Mouse (Mus musculus) limb, embryonic 12.5 days (tissue): ENCODE measurements around the gene Spata22. TPM values are rescaled to one million over a fixed set of nuclear protein-coding genes. Genes with fewer than 3 reads are reported as not detected.
"Not testable (repeated sequence)": the region's sequence is repeated elsewhere in the genome, so short reads cannot be mapped to it uniquely, and the experiment has no call there.

Experiments used
- ATAC-seq: fragments of 200-750 bp; cut with Nextera tagmentation; 2 replicates; pipeline ENCODE4 v1.8.0; 2017; ENCODE audit warnings: low read depth, moderate TSS enrichment; ENCODE audit not compliant: insufficient number of reproducible peaks, insufficient read depth, low FRiP score, low TSS enrichment
- H3K27ac ChIP-seq: fragments of 300-500 bp; sonication (generic); 2 replicates; pipeline ENCODE4 v1.5.1; 2016; ENCODE audit warnings: mild to moderate bottlenecking, moderate library complexity
- H3K27me3 ChIP-seq: fragments of 300-500 bp; sonication (generic); 2 replicates; pipeline ENCODE4 v1.6.1; 2016; ENCODE audit warnings: mild to moderate bottlenecking, moderate library complexity
- H3K36me3 ChIP-seq: fragments of 300-500 bp; sonication (generic); 2 replicates; pipeline ENCODE4 v1.6.1; 2016; ENCODE audit warnings: mild to moderate bottlenecking, moderate library complexity
- H3K4me1 ChIP-seq: fragments of 300-500 bp; sonication (generic); replicated peaks from 2 replicates; pipeline ENCODE4 v1.6.1; 2016
- H3K4me2 ChIP-seq: fragments of 300-500 bp; sonication (generic); 2 replicates; pipeline ENCODE4 v1.6.1; 2016; ENCODE audit warnings: mild to moderate bottlenecking, moderate library complexity
- H3K4me3 ChIP-seq: fragments of 300-500 bp; sonication (generic); replicated peaks from 2 replicates; pipeline ENCODE4 v1.5.1; 2016; ENCODE audit warnings: mild to moderate bottlenecking
- H3K9ac ChIP-seq: fragments of 300-500 bp; sonication (generic); replicated peaks from 2 replicates; pipeline ENCODE4 v1.6.1; 2016; ENCODE audit warnings: mild to moderate bottlenecking, moderate library complexity
- H3K9me3 ChIP-seq: fragments of 300-500 bp; sonication (generic); 2 replicates; pipeline ENCODE4 v1.6.1; 2016; ENCODE audit warnings: mild to moderate bottlenecking, moderate library complexity
- WGBS: fragments of 180-500 bp; shearing (Covaris S2); methylation state at CpG from one replicate; pipeline ENCODE4 v1.1.7; 2016; 5-methylcytosine and 5-hydroxymethylcytosine counted together
- polyA plus RNA-seq: library from polyadenylated mRNA; unstranded; fragments of >200 nt; fragmentation: Nextera tagmentation; extraction: Ambion mirVana; gene quantifications from 2 replicates; pipeline ENCODE4 v1.2.1, GENCODE M21; 2016

The Spata22 gene
- polyA plus RNA-seq = not detected in 2 replicates

DNA sequence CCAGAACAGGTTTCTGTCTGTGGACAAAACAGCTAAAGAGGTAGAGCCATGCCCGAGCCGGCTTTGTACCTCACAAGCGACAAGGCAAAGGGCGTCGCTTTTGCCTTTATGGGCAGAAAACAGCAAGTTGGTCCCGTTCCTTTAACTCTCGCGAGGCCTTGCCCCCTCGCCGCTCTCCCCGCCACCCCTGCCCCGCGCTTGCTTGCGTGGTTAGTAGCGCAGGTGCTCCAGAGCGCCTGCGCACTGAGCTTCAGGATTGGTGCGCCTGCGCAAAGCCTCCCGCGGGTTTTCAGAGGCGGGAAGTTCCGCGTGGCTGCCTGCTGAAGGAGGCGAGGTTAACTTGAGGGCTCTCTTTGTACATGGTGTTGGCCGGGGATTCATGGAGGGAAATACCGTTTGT, at the start of gene Spata22, which contains the start of the genes Aspa and Gm49340:
Gene Spata22, plus strand, starts transcription at position 300 of the 400 bp plus-strand sequence.
Gene Aspa, minus strand, starts transcription at position 155 of the 400 bp plus-strand sequence.
Gene Gm49340, plus strand, starts transcription at position 300 of the 400 bp plus-strand sequence.
- Histone ChIP-seq H3K36me3 (no peaks in the 10 kb centered on the region), H3K4me2 (no peak within 1 kb of the TSS), H3K4me3 (no peak within 1 kb of the TSS), H3K27ac (no peak within 1 kb of the TSS), H3K4me1 (no peaks in the 10 kb centered on the region), H3K9ac (no peak within 1 kb of the TSS), H3K9me3 (no peaks in the 10 kb centered on the region), H3K27me3 (no peaks in the 10 kb centered on the region)
- 79% methylated on average over 27 of the region's 27 CpGs for WGBS
- ATAC-seq = no peak

DNA sequence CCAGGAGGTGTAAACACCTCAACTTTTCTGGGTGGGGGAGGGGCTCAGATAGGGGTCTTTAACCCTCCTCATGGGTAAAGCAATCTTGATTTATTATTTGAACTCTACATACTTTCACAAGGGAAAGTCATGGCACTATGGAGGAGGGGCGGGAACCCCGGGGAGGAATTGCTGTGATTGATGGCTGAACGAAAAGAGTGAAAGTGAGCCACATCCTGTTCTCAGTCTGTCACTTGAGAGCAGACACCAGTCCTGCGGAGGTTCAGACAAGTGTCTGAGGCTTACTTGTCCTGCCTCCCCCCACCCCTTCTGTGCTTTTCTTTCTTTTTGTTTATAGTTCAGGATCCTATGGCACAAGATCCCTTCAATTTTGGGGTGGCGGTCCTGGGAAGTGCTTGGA, 48.8 kb upstream of the Spata22 start:
- 39% methylated on average over 5 of the region's 5 CpGs for WGBS
- peaks cover 29% of the 10 kb centered on the region for H3K4me1 ChIP-seq
- no peaks in the 10 kb centered on the region for H3K27me3 ChIP-seq
- H3K27ac ChIP-seq = no peak overlapping the region
- H3K9ac ChIP-seq = no peak overlapping the region
- no peak overlapping the region for H3K4me3 ChIP-seq
- no peaks in the 10 kb centered on the region for H3K36me3 ChIP-seq
- H3K4me2 ChIP-seq = peak overlapping the region; percentile 17
- no peak for ATAC-seq
- no peaks in the 10 kb centered on the region for H3K9me3 ChIP-seq

DNA sequence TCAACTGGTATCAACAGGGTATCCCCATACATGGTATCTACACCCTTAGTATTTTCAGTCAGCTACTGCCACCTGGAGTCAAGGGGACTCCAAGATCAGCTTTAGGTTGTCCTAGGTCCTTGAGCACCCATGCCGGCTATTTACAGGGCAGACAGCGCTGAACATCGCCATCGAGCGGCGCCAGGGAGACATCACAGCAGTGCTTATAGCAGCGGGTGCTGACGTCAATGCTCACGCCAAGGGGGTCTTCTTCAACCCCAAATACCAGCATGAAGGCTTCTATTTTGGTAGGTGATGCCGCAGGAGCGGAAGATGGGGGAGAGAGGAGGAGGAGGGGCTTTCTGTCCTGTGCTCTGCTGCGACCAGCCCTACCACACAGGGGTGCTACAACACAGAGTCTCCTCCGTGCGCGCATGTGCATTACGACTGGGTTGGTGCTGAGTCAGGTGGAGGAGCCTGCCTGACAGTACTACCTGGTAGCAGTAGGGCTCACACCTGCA, 48.0 kb upstream of the Spata22 start:
- peak; percentile 64; the same call in 1 of the 2 replicates for ATAC-seq
- Histone ChIP-seq H3K27ac (no peak overlapping the region), H3K9ac (0 out of 2 replicates have a peak overlapping the region, but pooled peaks have one; percentile 44), H3K4me2 (peak overlapping the region; percentile 57), H3K27me3 (no peaks in the 10 kb centered on the region), H3K36me3 (no peaks in the 10 kb centered on the region), H3K4me3 (peak overlapping the region; percentile 32), H3K4me1 (peaks cover 29% of the 10 kb centered on the region), H3K9me3 (no peaks in the 10 kb centered on the region)
- 2% methylated on average over 16 of the region's 16 CpGs for WGBS

DNA sequence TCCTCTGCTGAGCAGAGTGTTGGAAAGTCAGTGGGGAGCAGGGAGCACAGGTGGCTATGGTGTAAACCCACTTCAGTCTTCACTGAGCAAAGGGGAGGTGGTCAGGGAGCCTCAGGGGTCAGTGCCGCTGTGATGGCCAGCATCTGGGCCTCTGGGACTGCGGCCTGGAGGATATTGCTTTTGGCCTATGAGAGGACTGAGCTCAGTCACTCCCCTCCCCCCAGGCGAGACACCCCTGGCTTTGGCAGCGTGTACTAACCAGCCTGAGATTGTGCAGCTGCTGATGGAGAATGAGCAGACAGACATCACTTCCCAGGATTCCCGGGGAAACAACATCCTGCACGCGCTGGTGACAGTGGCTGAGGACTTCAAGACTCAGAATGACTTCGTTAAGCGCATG, 46.2 kb upstream of the Spata22 start:
- Histone ChIP-seq H3K36me3 (no peaks in the 10 kb centered on the region), H3K4me2 (no peak overlapping the region), H3K4me3 (no peak overlapping the region), H3K9ac (no peak overlapping the region), H3K27ac (no peak overlapping the region), H3K4me1 (peaks cover 29% of the 10 kb centered on the region), H3K27me3 (no peaks in the 10 kb centered on the region), H3K9me3 (no peaks in the 10 kb centered on the region)
- WGBS = 68% methylated on average over 9 of the region's 9 CpGs
- no peak for ATAC-seq

DNA sequence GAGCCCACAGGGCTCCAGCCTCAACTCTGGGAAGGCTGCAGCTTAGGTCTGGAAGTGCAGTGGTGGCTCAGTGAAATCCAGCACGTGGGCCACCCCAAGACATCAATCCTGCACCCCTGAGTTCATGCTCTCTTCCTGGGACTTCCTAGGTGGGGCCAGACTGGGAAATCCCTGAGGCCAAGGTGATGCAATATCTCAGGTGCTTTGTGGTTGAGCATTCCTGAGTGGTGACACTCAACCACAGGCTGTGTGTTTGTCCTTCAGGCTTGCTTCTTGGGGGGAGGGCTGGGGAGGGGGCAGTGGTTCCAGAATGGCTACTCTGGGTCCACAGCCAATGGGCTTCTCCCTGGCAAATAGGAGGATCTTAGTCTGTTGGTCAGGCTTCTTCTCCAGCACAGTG, 45.6 kb upstream of the Spata22 start:
- ATAC-seq = no peak
- Histone ChIP-seq H3K9me3 (no peaks in the 10 kb centered on the region), H3K4me1 (peaks cover 29% of the 10 kb centered on the region), H3K36me3 (no peaks in the 10 kb centered on the region), H3K4me2 (no peak overlapping the region), H3K4me3 (no peak overlapping the region), H3K27ac (no peak overlapping the region), H3K9ac (no peak overlapping the region), H3K27me3 (no peaks in the 10 kb centered on the region)
- WGBS = 45% methylated on average over 1 of the region's 1 CpGs

DNA sequence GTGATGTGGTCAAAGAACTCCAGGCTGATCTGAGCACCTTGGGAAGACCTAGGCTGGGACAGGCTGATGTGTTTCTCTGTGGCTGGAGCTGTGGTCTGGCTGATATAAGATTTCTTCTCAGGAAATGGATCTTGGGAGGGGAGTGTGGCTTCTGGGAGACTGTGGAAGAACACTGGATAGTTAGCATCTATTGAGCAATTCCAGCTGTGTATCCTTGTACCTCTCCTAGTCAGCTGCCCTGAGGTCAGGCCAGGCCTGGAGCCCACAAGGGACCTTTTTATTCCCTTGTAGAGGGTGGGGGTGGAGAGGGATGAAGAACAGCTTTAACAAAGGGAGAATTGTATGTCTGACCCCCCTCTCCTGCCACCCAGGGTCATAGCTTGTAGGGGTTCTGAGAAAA, 45.2 kb upstream of the Spata22 start:
- Histone ChIP-seq H3K9ac (no peak overlapping the region), H3K36me3 (no peaks in the 10 kb centered on the region), H3K9me3 (no peaks in the 10 kb centered on the region), H3K4me1 (peaks cover 29% of the 10 kb centered on the region), H3K27ac (no peak overlapping the region), H3K4me2 (no peak overlapping the region), H3K27me3 (no peaks in the 10 kb centered on the region), H3K4me3 (no peak overlapping the region)
- no peak for ATAC-seq

DNA sequence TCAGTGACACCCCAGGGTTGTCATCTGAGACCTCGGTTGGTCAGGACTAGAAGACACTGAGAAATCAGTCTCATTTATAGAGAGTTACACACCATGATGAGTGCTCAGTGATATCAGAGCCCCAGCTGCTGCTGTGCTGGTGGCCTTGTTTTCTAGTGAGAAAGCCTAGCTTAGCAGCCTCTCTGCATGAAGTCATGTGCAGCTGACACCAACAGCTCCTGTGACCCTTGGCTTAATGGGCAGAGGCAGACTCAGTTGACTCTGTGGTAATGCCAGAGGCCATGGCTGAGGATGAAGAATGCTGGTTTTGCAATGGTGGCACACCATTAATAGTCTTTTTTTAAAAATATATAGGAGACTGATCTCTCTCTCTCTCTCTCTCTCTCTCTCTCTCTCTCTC, 39.9 kb upstream of the Spata22 start:
- Histone ChIP-seq H3K4me3 (no peak overlapping the region), H3K4me2 (no peak overlapping the region), H3K27me3 (no peaks in the 10 kb centered on the region), H3K36me3 (no peaks in the 10 kb centered on the region), H3K9ac (no peak overlapping the region), H3K27ac (no peak overlapping the region), H3K9me3 (no peaks in the 10 kb centered on the region), H3K4me1 (0 out of 2 replicates have a peak, but pooled peaks cover 2% of the 10 kb centered on the region)
- no peak for ATAC-seq
- WGBS = 72% methylated on average over 1 of the region's 1 CpGs

DNA sequence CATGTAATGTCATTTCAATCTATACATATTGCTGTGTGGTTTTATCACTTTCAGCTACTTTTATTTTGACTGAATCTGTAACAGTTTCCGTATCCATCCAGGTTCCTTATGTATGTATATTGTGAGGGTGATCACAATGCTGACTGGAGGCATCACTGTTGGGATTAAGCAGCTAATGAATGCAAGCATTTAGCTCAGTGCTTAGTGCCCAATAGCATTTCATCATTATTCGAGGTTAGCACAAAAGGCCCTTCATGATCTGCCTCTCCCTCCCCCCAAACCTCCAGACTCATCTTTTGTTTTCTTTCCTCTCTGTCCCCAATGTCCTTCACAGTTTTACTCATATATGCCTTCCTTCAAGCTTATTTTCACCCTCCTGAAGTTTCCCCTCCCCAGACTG, 26.4 kb upstream of the Spata22 start:
- no peaks in the 10 kb centered on the region for H3K27me3 ChIP-seq
- H3K4me3 ChIP-seq = no peak overlapping the region
- no peak overlapping the region for H3K4me2 ChIP-seq
- H3K9ac ChIP-seq = no peak overlapping the region
- H3K4me1 ChIP-seq = no peaks in the 10 kb centered on the region
- no peak overlapping the region for H3K27ac ChIP-seq
- H3K9me3 ChIP-seq = no peaks in the 10 kb centered on the region
- H3K36me3 ChIP-seq = no peaks in the 10 kb centered on the region
- WGBS = 64% methylated on average over 2 of the region's 2 CpGs
- ATAC-seq = no peak

DNA sequence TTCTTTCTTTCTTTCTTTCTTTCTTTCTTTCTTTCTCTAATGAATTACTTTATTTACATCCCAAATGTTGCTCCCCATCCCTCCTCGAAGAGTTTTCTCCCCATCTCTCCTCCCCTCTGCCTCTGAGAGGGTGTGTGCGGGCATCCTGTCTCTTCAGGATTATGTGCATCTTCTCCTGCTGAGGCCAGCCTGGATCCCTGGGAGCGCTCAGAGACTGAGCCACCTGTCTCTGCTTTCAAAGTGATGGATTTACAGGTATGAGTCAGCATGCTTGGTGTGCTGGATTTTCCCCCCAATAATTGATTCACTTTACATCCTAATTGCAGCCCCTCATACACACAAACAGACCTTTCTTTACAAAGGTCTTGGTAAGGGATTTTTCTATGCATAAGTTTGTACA, 13.6 kb upstream of the Spata22 start:
- 39% methylated on average over 3 of the region's 3 CpGs for WGBS
- ATAC-seq = no peak
- H3K9ac ChIP-seq = no peak overlapping the region
- H3K9me3 ChIP-seq = no peaks in the 10 kb centered on the region
- no peak overlapping the region for H3K4me2 ChIP-seq
- H3K4me1 ChIP-seq = no peaks in the 10 kb centered on the region
- H3K36me3 ChIP-seq = no peaks in the 10 kb centered on the region
- no peaks in the 10 kb centered on the region for H3K27me3 ChIP-seq
- no peak overlapping the region for H3K4me3 ChIP-seq
- no peak overlapping the region for H3K27ac ChIP-seq

DNA sequence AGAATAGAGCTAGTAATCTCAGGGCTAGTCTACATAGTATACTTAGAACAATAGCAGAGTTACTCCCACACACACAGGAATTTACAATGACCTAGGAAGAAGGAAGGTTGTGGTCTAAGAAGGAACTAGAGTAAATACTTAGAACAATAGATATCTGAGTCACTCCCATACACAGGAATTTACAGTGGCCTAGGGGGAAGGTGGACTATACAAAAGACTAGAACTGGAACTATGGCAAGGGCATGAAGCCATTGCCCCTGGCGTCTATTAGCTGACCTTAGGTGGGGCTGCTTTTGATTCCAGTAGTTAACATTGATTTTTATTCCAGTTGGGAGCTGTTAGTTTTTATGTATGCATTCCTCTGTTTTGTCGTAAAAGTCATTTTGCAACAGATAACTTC, 11.0 kb upstream of the Spata22 start:
- not testable (repeated sequence) for H3K4me3 ChIP-seq, H3K27me3 ChIP-seq, H3K4me2 ChIP-seq, H3K27ac ChIP-seq, H3K4me1 ChIP-seq, H3K9ac ChIP-seq, H3K9me3 ChIP-seq, H3K36me3 ChIP-seq, ATAC-seq
- 87% methylated on average over 2 of the region's 2 CpGs for WGBS

DNA sequence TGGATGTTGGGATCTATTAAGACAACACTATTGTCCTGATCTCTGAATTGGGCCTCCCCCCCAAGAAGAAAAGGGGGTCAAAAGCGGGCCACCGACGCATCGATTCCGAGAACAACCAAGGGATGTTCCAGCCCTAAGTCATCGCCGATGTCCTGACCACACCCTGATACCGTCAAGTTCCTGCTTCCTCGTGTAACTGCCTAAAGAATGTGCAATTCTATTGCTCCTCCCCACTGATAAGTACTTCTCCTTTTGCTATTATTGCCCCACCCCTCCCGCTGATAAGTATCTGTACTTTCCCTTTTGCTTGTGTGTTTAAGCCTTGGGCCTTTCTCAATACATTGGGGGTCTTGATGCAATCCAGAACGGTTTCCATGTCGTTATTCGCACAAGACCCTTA, 8.5 kb upstream of the Spata22 start:
- H3K36me3 ChIP-seq, H3K4me2 ChIP-seq, H3K27me3 ChIP-seq, H3K9me3 ChIP-seq, H3K4me3 ChIP-seq, H3K9ac ChIP-seq, H3K4me1 ChIP-seq, ATAC-seq, H3K27ac ChIP-seq: not testable (repeated sequence)
- WGBS = 91% methylated on average over 13 of the region's 13 CpGs
